In the genomic region with DNA sequence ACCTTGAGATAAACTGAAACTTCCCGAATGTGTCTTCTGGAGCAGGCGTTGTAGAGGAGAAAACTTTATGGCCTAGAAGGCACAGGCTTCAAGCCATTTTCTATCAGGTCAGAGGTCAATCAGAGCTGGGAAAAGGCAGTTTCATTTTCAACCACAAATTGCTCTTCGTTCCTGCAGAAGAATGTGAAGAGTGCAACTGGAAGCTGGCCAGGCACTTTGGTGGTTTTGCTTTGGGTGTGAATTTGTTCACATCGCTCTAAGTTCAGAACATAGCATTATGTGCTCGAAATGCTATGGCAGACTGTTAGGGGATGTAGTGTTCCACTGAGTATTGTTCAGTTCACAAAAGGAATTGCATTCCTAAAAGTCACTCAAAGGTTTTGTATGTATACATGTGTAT, we compare ENCODE assay signal across 12 mouse cellular contexts.
A peak's percentile ranks its signal among the peaks of the same experiment; 100 is the strongest.
DNase-seq lines count a peak whose midpoint lies in the region; ATAC-seq and TF ChIP-seq lines count a peak whose summit lies in the region.
"Had no signal": no experiment of that assay in that cellular context is flagged by ENCODE, and none has a peak within 500 bp of the region (broad histone marks: within the 10 kb centered on the region; RNA-seq: fewer than 3 reads in every experiment).

No protein-coding gene starts in this region.

- DNase-seq in kidney, adult 2 months: peak; percentile 67
- peak; percentile 75 for DNase-seq in embryonic facial prominence, embryonic 14.5 days (ENCODE audit: low spot score)
- DNase-seq in kidney, postnatal 36 days: peak; percentile 49 to 59
- no peak for DNase-seq in thymus, postnatal 14 days
- DNase-seq in hindbrain, postnatal 0 days (ENCODE audit: low spot score): no peak
- DNase-seq: cerebellum, adult 11-12 months; right cerebral cortex, adult 18-20 months had no signal

- H3K4me1 ChIP-seq in kidney, adult 2 months (ENCODE audit: control insufficient read depth, insufficient read depth, low read length): peaks cover 3% of the 10 kb centered on the region; the same call in 1 of the 2 replicates
- 0 out of 2 replicates have a peak, but pooled peaks cover 2% of the 10 kb centered on the region for H3K4me1 ChIP-seq in kidney, embryonic 15.5 days
- H3K4me1 ChIP-seq in embryonic facial prominence, embryonic 14.5 days (ENCODE audit: control insufficient read depth, insufficient read depth, low read length): peaks cover 10% of the 10 kb centered on the region
- H3K4me1 ChIP-seq in stomach, embryonic 15.5 days: no peaks in the 10 kb centered on the region
- no peaks in the 10 kb centered on the region for H3K4me1 ChIP-seq in hindbrain, postnatal 0 days (ENCODE audit: insufficient read depth, low read length)
- H3K4me1 ChIP-seq in neural tube, embryonic 15.5 days: no peaks in the 10 kb centered on the region
- H3K4me1 ChIP-seq: liver, embryonic 15.5 days had no signal

- H3K9me3 ChIP-seq in kidney, embryonic 15.5 days (replicated peaks): no peaks in the 10 kb centered on the region
- H3K9me3 ChIP-seq in embryonic facial prominence, embryonic 14.5 days (ENCODE audit: control insufficient read depth, low read length): no peaks in the 10 kb centered on the region
- no peaks in the 10 kb centered on the region for H3K9me3 ChIP-seq in stomach, embryonic 15.5 days
- H3K9me3 ChIP-seq in hindbrain, postnatal 0 days (ENCODE audit: low read length): no peaks in the 10 kb centered on the region
- no peaks in the 10 kb centered on the region for H3K9me3 ChIP-seq in neural tube, embryonic 15.5 days (replicated peaks)
- H3K9me3 ChIP-seq: heart, embryonic 13.5 days; liver, embryonic 15.5 days had no signal

- no peak overlapping the region for H3K9ac ChIP-seq in kidney, embryonic 15.5 days
- no peak overlapping the region for H3K9ac ChIP-seq in embryonic facial prominence, embryonic 14.5 days (ENCODE audit: low read depth, low read length)
- no peak overlapping the region for H3K9ac ChIP-seq in stomach, embryonic 15.5 days
- no peak overlapping the region for H3K9ac ChIP-seq in hindbrain, postnatal 0 days (replicated peaks; ENCODE audit: low read length)
- H3K9ac ChIP-seq in neural tube, embryonic 15.5 days (replicated peaks): no peak overlapping the region
- H3K9ac ChIP-seq: heart, embryonic 13.5 days; liver, embryonic 15.5 days had no signal

- TF ChIP-seq CTCF in kidney, adult 2 months (conservative IDR thresholded peaks at IDR 0.05; ENCODE audit: insufficient read depth, insufficient read length, low read depth, low read length): no peak
- TF ChIP-seq CTCF in hindbrain, postnatal 0 days (IDR thresholded peaks at IDR 0.05; ENCODE audit: low read depth): no peak

- no peak overlapping the region for H3K4me2 ChIP-seq in kidney, embryonic 15.5 days
- no peak overlapping the region for H3K4me2 ChIP-seq in embryonic facial prominence, embryonic 14.5 days (ENCODE audit: low read depth, low read length)
- no peak overlapping the region for H3K4me2 ChIP-seq in stomach, embryonic 15.5 days
- H3K4me2 ChIP-seq in hindbrain, postnatal 0 days (ENCODE audit: low read depth, low read length): no peak overlapping the region
- H3K4me2 ChIP-seq in neural tube, embryonic 15.5 days: no peak overlapping the region
- H3K4me2 ChIP-seq: heart, embryonic 13.5 days; liver, embryonic 15.5 days had no signal

- no peaks in the 10 kb centered on the region for H3K36me3 ChIP-seq in kidney, adult 2 months (ENCODE audit: control insufficient read depth, insufficient read depth, low read length)
- H3K36me3 ChIP-seq in kidney, embryonic 15.5 days: no peaks in the 10 kb centered on the region
- no peaks in the 10 kb centered on the region for H3K36me3 ChIP-seq in embryonic facial prominence, embryonic 14.5 days (ENCODE audit: control insufficient read depth, insufficient read depth, low read length)
- H3K36me3 ChIP-seq in stomach, embryonic 15.5 days: no peaks in the 10 kb centered on the region
- no peaks in the 10 kb centered on the region for H3K36me3 ChIP-seq in hindbrain, postnatal 0 days (ENCODE audit: insufficient read depth, low read length)
- H3K36me3 ChIP-seq in neural tube, embryonic 15.5 days: no peaks in the 10 kb centered on the region
- H3K36me3 ChIP-seq: heart, embryonic 13.5 days; liver, embryonic 15.5 days had no signal

- 27% methylated on average over 5 of the region's 5 CpGs for whole genome bisulfite sequencing in kidney, adult 2 months
- 28% methylated on average over 5 of the region's 5 CpGs for WGBS in kidney, embryonic 15.5 days
- 37% methylated on average over 5 of the region's 5 CpGs for WGBS in embryonic facial prominence, embryonic 14.5 days
- 39% methylated on average over 5 of the region's 5 CpGs for WGBS in stomach, embryonic 15.5 days
- WGBS in hindbrain, postnatal 0 days: 61% methylated on average over 5 of the region's 5 CpGs
- WGBS in neural tube, embryonic 15.5 days: 44% methylated on average over 5 of the region's 5 CpGs

- H3K27ac ChIP-seq in kidney, adult 2 months (ENCODE audit: insufficient read depth, low read depth, low read length): no peak overlapping the region
- H3K27ac ChIP-seq in kidney, embryonic 15.5 days: no peak overlapping the region
- no peak overlapping the region for H3K27ac ChIP-seq in embryonic facial prominence, embryonic 14.5 days (replicated peaks; ENCODE audit: low read depth, low read length)
- H3K27ac ChIP-seq in stomach, embryonic 15.5 days: peak overlapping the region; percentile 26; the same call in 1 of the 2 replicates
- no peak overlapping the region for H3K27ac ChIP-seq in hindbrain, postnatal 0 days
- H3K27ac ChIP-seq in neural tube, embryonic 15.5 days (replicated peaks): no peak overlapping the region
- H3K27ac ChIP-seq: heart, embryonic 13.5 days; liver, embryonic 15.5 days had no signal

- no peak for TF ChIP-seq POLR2A in kidney, adult 2 months (IDR thresholded peaks at IDR 0.05; ENCODE audit: low read depth, low read length)

- no peak for ATAC-seq in kidney, embryonic 15.5 days (replicated peaks; ENCODE audit: low FRiP score)
- no peak for ATAC-seq in embryonic facial prominence, embryonic 14.5 days (ENCODE audit: low read depth)
- ATAC-seq in stomach, embryonic 15.5 days (ENCODE audit: insufficient read depth, low FRiP score, low read depth): no peak
- ATAC-seq in hindbrain, postnatal 0 days: no peak
- ATAC-seq in neural tube, embryonic 15.5 days (ENCODE audit: low FRiP score): no peak

- H3K4me3 ChIP-seq in kidney, adult 2 months (ENCODE audit: insufficient read depth, low read depth, low read length): no peak overlapping the region
- no peak overlapping the region for H3K4me3 ChIP-seq in kidney, embryonic 15.5 days (replicated peaks)
- no peak overlapping the region for H3K4me3 ChIP-seq in embryonic facial prominence, embryonic 14.5 days (ENCODE audit: low read depth, low read length)
- H3K4me3 ChIP-seq in stomach, embryonic 15.5 days (replicated peaks): no peak overlapping the region
- H3K4me3 ChIP-seq in hindbrain, postnatal 0 days (ENCODE audit: low read length): no peak overlapping the region
- no peak overlapping the region for H3K4me3 ChIP-seq in neural tube, embryonic 15.5 days (replicated peaks)
- H3K4me3 ChIP-seq: heart, embryonic 13.5 days; liver, embryonic 15.5 days had no signal

- H3K27me3 ChIP-seq in kidney, adult 2 months (replicated peaks; ENCODE audit: control insufficient read depth, insufficient read depth, low read length): no peaks in the 10 kb centered on the region
- no peaks in the 10 kb centered on the region for H3K27me3 ChIP-seq in kidney, embryonic 15.5 days
- H3K27me3 ChIP-seq in embryonic facial prominence, embryonic 14.5 days (replicated peaks; ENCODE audit: control insufficient read depth, insufficient read depth, low read length): no peaks in the 10 kb centered on the region
- no peaks in the 10 kb centered on the region for H3K27me3 ChIP-seq in stomach, embryonic 15.5 days (replicated peaks)
- H3K27me3 ChIP-seq in hindbrain, postnatal 0 days (ENCODE audit: insufficient read depth, low read length): no peaks in the 10 kb centered on the region
- no peaks in the 10 kb centered on the region for H3K27me3 ChIP-seq in neural tube, embryonic 15.5 days (replicated peaks)
- H3K27me3 ChIP-seq: heart, embryonic 13.5 days; liver, embryonic 15.5 days had no signal

Comparison
In these comparisons a context has a peak if more than half of its experiments do, and no peak if none do; other contexts are left out.
1. DNase-seq: peak in kidney, adult 2 months (single experiment), embryonic facial prominence, embryonic 14.5 days (single experiment) and kidney, postnatal 36 days (2 of 2); none in thymus, postnatal 14 days (single experiment) and hindbrain, postnatal 0 days (single experiment).